Mouse (Mus musculus) kidney, adult 9 months (tissue): Measurements from ENCODE around the gene Tas2r144.

Experiments
- DNase-seq: peaks from one replicate; pipeline ENCODE4 v3.0.0; 2022

The Tas2r144 gene

GRCm38 (mm10) chr6:42215028-42215427, at the start of gene Tas2r144:
Tas2r144 (plus strand) TSS chr6:42215328.
- DNase-seq, result no peak

GRCm38 (mm10) chr6:42182462-42182861, 32.7 kb upstream of the Tas2r144 start:
- no peak for DNase-seq

DNA sequence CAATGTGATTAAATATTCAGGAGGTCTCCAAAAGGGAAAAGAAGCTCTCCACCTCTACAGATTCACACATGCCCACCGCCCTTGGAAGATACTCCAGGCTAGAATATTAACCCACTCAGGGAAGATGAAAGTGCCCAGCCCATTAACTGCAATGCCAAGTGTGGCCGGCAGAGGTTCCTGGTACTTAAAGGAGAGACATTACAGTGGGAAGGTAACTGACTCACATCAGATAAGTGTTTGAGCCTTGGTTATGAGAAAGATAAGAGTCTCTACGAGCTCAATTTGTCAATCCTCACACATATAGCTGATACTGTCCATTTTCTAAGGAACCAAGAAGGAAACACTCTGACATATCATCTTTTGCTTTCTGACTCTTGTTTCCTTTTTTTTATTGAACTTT, 28.9 kb upstream of the Tas2r144 start:
- DNase-seq, result no peak

DNA sequence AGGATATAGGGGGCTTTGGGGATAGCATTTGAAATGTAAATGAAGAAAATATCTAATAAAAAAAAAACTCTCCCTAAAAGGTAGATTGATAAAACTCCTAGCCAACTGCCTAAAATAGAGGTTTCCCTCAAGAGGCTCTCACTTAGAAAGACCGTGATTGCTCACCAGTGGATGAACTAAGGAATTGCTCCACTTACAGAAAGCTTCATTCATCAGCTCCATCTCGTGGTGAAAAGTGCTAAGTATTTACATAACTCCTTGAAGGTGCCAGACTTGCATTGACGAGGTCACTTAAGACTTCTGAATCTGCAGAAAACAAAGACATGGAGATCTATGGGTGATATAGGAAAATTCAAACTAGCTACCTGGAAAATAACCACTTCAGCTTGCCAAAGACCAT, 17.4 kb upstream of the Tas2r144 start:
- peak; percentile 68 for DNase-seq

GRCm38 (mm10) chr6:42199498-42199897, 15.6 kb upstream of the Tas2r144 start:
- DNase-seq, result no peak

DNA sequence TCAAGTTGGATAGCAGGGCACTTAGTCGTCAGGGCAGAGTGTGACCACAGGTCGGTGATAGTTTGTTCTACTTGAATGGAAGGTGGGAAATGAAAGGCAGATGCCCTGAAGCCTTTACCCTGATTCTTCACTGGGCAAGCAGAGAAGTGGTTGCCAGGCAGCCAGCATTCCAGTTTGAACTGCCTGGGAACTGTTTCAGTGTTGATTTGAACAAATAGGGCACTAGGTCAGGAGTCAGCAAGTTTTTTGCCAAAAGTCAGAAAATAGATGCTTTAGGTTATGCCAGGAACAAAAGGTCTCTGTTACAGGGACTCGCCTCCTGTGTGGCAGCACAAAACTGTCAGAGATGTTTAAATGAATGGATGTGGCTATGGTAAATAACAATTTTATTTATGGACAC, 7.2 kb downstream of the Tas2r144 start:
- peak; percentile 43 for DNase-seq

DNA sequence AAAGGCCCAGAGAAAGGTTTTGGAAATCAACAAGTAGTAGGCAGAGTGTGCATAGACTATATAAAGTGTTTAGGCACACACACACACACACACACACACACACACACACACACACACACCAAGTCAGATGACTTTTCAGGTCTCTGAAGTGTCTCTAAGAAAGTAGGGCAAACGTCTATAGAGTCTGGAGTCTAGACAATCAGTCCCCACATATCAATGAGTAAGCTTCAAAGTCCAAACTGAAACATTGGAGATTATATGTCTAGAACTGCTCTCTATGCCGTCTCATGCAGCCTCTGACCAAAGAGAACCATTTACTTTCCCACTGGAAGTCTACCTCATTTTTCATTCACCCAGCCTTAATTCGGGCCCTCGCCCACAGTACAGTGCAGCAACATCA, 9.9 kb downstream of the Tas2r144 start:
- no peak for DNase-seq

DNA sequence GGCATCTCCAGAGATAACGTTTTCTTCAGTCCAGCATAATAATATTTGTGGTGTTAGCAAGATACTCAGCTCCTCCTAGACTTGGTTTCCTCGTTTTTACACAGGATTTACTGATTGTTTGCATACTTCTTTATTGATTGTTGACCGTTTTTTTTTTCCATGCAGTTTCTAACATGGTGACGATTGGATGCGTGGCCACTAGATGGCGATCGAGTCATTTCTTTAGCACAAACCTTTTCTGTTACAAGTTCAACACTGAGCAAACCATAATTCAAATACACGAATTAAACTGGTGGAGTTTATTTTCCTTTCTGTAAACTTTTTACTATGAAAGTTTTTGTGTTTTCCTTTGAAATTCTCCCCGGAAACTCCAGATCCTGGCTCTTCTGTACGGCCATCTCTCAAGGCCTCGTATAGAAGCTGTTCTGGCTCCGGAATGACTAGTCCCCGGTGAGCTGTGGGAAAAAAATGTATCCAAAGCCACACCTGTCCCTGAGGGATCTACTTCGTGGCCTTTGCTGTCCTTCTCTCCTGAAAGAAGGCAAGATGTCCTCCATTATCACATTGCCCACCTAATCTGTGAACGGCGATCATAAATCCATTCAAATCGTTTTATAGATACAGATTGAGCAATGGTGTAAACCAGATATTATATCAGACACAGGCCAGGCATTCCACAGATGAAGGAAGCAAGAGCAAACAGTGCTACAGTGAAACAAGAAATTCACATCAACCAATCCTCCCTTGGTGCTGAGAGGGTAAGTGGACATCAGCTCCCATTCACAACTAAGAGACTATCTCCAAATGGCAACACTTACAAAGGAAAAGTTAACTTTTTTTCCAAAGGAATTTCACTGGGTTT, 12.3 kb downstream of the Tas2r144 start:
- DNase-seq, result peak; percentile 73

DNA sequence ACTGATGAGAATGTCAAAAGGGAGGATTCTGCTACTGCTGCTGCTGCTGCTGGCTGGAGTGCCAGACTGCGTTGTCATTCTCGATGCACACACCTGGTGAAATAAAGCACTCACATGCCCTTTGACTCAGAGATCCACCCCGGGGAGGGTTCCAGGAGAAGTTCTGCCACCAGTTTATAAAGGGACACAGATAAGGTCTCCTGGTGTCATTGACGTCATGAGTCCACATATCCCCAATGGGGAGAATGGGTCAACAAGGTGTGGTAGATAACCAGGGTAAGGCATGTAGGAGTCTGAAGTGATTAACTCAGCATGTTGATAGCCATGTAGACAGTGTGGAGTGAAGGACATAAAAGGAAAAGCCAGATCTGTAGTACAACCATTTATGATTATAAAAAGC, 14.5 kb downstream of the Tas2r144 start:
- DNase-seq, result no peak

DNA sequence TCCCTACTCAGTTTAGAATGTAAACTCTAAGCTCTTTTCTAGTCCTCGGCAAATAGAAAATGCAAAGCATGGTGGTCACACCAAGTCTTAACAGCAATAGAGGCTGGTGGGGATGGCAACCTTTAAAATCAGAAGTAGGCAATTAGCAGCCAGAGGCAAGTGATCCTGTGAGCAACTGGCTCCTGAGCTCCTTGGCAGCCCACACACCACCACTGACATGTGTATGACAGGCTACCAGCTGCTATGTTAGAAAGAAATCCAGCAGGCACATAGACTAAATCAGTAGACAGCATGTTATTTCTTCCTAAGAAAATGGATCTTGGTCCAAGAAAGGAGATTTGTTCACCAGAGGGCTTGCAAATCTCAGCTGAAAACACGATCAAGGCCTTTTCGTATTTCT, 16.1 kb downstream of the Tas2r144 start:
- DNase-seq, result no peak

GRCm38 (mm10) chr6:42237276-42237805, 22.2 kb downstream of the Tas2r144 start:
- DNase-seq, result no peak

- no peak for DNase-seq
Measured at GRCm38 (mm10) chr6:42241311-42242045, 26.4 kb downstream of the Tas2r144 start.

DNA sequence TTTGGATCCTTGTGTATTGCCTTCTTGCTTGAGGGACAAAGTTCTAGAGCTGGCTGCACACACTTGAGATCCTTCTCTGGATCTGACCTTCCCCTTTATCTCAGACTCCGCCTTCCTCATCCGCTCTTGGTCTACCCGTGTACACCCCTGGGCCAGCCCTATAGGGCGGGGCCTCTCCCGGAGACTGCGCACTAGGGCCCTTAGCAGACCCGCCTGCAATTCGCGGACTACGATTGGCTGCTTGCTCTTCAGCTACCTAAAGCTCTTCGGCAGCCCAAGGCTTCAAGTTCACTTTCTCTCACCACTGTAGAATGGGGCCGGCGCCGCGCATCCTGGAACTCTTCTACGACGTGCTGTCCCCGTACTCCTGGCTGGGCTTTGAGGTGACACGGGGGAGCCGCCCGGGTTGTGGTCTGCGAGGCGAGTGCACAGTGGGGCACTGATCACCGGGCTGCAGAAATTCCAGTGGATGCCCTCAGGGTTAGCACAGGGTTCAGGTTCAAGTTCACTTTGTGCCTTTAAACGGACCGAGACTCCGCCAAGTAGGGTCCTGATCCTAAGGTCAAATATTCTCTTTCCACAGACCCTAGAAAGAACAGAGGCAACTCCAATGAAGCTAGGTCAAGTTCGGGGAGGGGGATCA, 30.7 kb downstream of the Tas2r144 start, which contains the start of gene Gstk1:
Gene Gstk1 (plus strand): TSS at position 225 of the 643 bp plus-strand sequence.
- DNase-seq, result peak; percentile 93

GRCm38 (mm10) chr6:42247173-42247572, 32.0 kb downstream of the Tas2r144 start:
- peak; percentile 69 for DNase-seq

DNA sequence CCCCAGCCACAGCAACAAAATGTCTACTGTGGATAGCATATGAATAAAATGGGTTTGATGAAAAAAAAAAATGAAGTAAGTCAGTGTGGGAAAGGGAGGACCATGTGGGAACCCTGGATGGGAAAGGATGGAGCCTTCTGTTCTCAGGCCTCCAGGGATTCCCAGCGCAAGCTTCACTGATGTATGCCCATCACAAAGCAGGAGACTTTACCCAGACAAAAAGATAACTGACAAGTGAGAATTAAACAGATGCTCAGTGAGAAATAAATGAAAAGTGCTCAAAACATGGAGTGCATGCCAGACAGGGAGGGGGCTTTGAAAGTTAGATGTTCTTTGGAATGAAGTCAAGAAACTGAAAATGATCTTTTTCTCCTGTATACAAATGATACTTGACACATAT, 32.9 kb downstream of the Tas2r144 start:
- DNase-seq, result no peak

DNA sequence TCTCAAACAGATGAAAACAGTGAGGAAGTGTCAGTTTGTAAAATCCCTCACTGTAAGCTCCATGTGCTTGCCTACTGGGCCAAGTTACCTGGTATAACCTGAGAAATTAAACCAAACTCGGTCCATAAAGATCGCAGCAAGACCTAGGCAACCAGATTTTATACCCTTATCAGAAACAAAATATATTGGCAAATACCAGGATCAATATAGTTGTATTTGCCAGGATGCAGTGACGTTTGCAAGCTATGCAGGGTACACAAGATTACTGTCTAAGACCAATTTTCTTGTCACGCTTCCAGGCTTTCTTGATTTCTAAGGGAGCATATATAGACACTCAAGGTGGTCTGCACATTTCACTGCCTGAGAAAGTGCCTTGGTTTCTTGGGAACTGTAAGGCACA, 36.7 kb downstream of the Tas2r144 start:
- no peak for DNase-seq

GRCm38 (mm10) chr6:42253103-42253502, 38.0 kb downstream of the Tas2r144 start:
- DNase-seq, result no peak

DNA sequence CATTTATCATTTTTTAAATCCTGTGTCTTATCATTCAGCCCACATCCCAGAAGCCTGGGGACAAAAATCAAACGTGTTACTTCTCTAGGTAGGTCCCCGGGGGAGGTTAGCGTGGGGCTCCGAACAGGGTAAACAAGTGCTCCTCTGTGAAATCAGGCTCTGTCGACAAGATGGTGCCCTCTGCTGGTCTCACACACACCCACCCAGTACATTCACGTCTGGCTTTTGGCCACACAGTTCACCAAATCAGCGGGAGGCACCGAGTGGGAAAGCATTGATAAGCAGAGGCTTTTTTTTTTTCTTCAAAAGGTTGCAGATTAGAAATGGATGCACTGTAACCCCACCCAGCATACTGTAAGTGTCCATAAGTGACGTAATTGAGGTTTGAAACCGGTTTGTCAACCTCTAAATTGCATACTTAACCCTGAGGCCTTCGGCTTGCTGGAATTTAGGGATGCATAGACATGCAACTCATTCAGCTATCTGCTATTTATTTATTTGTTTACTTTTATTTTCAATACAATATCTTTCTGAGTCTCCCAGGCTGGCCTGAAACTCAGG, 42.3 kb downstream of the Tas2r144 start:
- DNase-seq, result peak; percentile 78

- no peak for DNase-seq
Measured at GRCm38 (mm10) chr6:42260430-42260829, 45.3 kb downstream of the Tas2r144 start.

DNA sequence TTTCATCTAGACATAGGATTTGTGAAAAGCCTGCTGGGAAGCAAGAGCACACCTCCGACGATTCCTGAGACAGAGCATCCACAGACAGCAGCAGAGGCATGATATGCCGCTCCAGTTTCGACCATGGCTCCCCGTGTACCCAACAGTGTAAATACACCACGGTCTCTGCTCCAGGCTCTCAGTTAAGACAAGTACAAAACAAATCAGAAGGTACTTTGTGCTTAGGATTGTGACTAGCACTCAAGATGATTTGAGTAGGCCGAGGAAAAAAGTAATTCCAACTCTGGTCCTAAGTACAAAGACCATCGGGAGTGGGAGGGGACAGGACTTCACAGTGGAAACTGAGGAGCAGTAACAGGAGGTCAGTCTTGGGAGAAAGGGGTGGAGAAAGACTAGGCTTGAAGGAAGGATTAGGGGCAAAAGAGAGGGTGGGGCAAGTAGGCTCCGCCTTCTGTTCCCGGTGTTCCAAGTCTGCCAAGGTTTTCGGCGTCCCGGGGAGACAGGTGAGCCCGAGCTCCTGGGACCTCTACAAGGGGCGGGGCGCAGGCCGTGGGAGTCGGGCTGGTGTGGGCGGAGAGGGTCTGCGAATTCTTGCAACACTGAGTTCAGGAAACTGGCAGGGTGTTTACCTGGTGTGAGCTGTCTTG, 46.5 kb downstream of the Tas2r144 start, which contains the start of gene Tmem139:
Gene Tmem139 (plus strand): TSS at position 447 of the 647 bp plus-strand sequence.
- DNase-seq, result peak; percentile 88

DNA sequence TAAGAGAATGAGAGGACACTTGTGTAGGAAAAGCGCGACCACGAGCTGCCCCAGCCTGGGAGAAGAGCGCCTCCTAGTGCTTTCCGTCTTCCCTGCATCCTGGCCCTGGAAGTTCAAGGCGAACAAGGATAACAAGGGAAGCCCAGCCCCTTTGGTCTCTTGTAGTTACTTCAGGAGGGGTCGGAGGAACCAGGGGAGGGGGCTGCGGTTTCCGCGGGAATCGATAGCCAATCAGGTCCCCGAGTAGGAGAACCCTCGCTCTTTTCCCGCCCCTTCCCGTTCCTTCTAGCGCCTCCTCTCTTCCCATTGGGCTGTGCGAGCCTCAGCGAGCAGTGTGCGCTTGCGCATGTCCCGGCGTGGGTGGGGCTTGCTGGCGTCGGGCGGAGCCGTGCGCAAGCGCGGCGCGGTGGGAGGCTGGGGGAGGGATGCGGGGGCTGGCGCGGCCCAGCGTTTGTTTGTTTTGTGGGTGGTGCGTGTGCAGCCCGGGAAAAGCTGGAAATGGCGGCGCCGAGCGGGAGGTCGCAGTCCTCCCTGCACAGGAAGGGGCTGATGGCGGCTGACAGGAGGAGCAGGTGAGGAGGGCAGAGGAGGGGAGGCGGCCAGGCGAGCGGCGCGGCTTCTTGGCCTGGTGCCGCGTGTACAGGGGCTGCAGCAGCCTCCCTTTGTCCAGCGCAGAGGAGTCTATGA, 49.6 kb downstream of the Tas2r144 start, which contains the start of gene Casp2:
Gene Casp2 (plus strand): TSS at position 360 of the 687 bp plus-strand sequence.
- DNase-seq, result peak; percentile 99
